Mouse (Mus musculus) neural tube, embryonic 14.5 days (tissue): ENCODE measurements around the gene Map9. TPM values are rescaled to one million over a fixed set of nuclear protein-coding genes. Genes with fewer than 3 reads are reported as not detected.

ENCODE experiments used
- ATAC-seq: fragments of 200-750 bp; cut with Nextera tagmentation; 2 replicates; pipeline ENCODE4 v1.8.0; 2017; ENCODE audit warnings: low read depth, mild to moderate bottlenecking, moderate TSS enrichment, moderate library complexity
- H3K27ac ChIP-seq: fragments of 300-500 bp; sonication (generic); 2 replicates; pipeline ENCODE4 v1.5.1; 2014; ENCODE audit warnings: low read depth, mild to moderate bottlenecking, control low read depth, low read length, moderate library complexity, mixed read lengths
- H3K27me3 ChIP-seq: fragments of 300-500 bp; sonication (generic); 2 replicates; pipeline ENCODE4 v1.6.1; 2014; ENCODE audit warnings: low read length; ENCODE audit not compliant: control insufficient read depth, insufficient read depth
- H3K36me3 ChIP-seq: fragments of 300-500 bp; sonication (generic); 2 replicates; pipeline ENCODE4 v1.6.1; 2014; ENCODE audit warnings: low read length, mixed read lengths; ENCODE audit not compliant: control insufficient read depth, insufficient read depth
- H3K4me1 ChIP-seq: fragments of 300-500 bp; sonication (generic); 2 replicates; pipeline ENCODE4 v1.6.1; 2014; ENCODE audit warnings: low read length; ENCODE audit not compliant: control insufficient read depth, insufficient read depth
- H3K4me2 ChIP-seq: fragments of 300-500 bp; sonication (generic); 2 replicates; pipeline ENCODE4 v1.6.1; 2014; ENCODE audit warnings: mild to moderate bottlenecking, low read depth, low read length, control low read depth
- H3K4me3 ChIP-seq: fragments of 300-500 bp; sonication (generic); 2 replicates; pipeline ENCODE4 v1.5.1; 2014; ENCODE audit warnings: low read depth, low read length, control low read depth, mixed read lengths
- H3K9ac ChIP-seq: fragments of 300-500 bp; sonication (generic); replicated peaks from 2 replicates; pipeline ENCODE4 v1.6.1; 2014; ENCODE audit warnings: low read depth, mild to moderate bottlenecking, control low read depth, low read length, mixed read lengths
- H3K9me3 ChIP-seq: fragments of 300-500 bp; sonication (generic); 2 replicates; pipeline ENCODE4 v1.6.1; 2016; ENCODE audit warnings: low read length; ENCODE audit not compliant: control insufficient read depth
- WGBS: fragments of 180-500 bp; shearing (Covaris S2); extraction: QIAGEN DNeasy Blood & Tissue Kit; methylation state at CpG from one replicate; pipeline ENCODE4 v1.1.7; 2014; 5-methylcytosine and 5-hydroxymethylcytosine counted together
- polyA plus RNA-seq: library from polyadenylated mRNA; unstranded; fragments of >200 nt; fragmentation: Nextera tagmentation; extraction: Ambion mirVana; gene quantifications from 2 replicates; pipeline ENCODE4 v1.2.1, GENCODE M21; 2014

Gene Map9
- polyA plus RNA-seq, 1 experiment from 2014 or later = 73.6 TPM

GRCm38 (mm10) chr3:82350321-82350720 is 7.5 kb upstream of the Map9 start:
- H3K9ac ChIP-seq = no peak overlapping the region
- no peaks in the 10 kb centered on the region for H3K4me1 ChIP-seq
- no peaks in the 10 kb centered on the region for H3K36me3 ChIP-seq
- ATAC-seq = no peak
- no peaks in the 10 kb centered on the region for H3K9me3 ChIP-seq
- H3K4me2 ChIP-seq = no peak overlapping the region
- 38% methylated on average over 2 of the region's 2 CpGs for WGBS
- no peaks in the 10 kb centered on the region for H3K27me3 ChIP-seq
- no peak overlapping the region for H3K27ac ChIP-seq
- no peak overlapping the region for H3K4me3 ChIP-seq

DNA sequence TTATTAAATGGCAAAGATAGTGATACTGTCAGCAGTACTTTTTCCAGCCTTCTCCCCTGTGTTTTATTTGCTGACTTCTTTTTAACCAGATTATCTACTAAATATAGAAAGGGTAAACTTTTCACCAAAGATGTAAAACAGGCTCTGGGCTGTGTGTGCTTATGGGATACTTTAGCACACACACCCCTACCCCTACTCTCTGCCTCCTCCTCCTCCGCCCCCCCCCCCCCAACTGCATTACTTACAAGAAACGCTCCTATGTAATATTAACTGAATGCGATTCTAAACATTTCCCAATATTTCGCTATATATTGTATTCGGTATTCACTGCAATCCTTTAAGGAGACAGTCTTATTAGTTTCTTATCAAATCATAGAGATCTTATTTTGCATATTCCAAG is 504 bp upstream of the Map9 start:
- no peaks in the 10 kb centered on the region for H3K27me3 ChIP-seq
- peak overlapping the region; percentile 83 for H3K27ac ChIP-seq
- no peaks in the 10 kb centered on the region; the same call in 1 of the 2 replicates for H3K4me1 ChIP-seq
- WGBS = 8% methylated on average over 5 of the region's 5 CpGs
- H3K9me3 ChIP-seq = no peaks in the 10 kb centered on the region
- no peak overlapping the region; the same call in 1 of the 2 replicates for H3K9ac ChIP-seq
- H3K4me3 ChIP-seq = peak overlapping the region; percentile 83
- H3K4me2 ChIP-seq = peak overlapping the region; percentile 47
- H3K36me3 ChIP-seq = no peaks in the 10 kb centered on the region
- ATAC-seq = peak; percentile 25

- 92% methylated on average over 8 of the region's 8 CpGs for WGBS
- Histone ChIP-seq H3K36me3 (no peaks in the 10 kb centered on the region), H3K9me3 (no peaks in the 10 kb centered on the region), H3K27me3 (no peaks in the 10 kb centered on the region), H3K4me3 (peak overlapping the region; percentile 83; the same call in 1 of the 2 replicates), H3K9ac (no peak overlapping the region), H3K4me2 (peak overlapping the region; percentile 60; the same call in 1 of the 2 replicates), H3K4me1 (no peaks in the 10 kb centered on the region; the same call in 1 of the 2 replicates), H3K27ac (no peak overlapping the region)
- ATAC-seq = no peak
Measured at GRCm38 (mm10) chr3:82359036-82359435, 1.2 kb downstream of the Map9 start.

DNA sequence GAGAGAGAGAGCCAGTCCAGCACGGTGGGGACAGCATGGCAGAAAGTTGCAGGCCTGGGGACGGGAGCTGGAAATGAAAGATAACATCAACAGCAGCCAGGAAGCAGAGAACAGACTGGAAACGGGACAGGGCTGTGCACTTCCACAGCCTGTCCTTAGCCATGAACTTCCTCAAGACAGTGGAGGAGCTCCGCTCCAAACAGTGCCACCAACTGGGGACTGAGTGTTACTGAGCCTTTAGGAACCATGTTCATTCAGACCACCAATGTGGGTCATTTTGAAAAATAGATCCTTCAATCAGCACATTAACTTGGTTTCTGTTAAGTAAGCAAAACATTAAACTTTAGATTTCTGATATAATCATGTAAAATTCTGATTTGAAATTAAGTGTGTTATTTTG is 4.6 kb downstream of the Map9 start:
- H3K9me3 ChIP-seq = no peaks in the 10 kb centered on the region
- H3K4me1 ChIP-seq = no peaks in the 10 kb centered on the region; the same call in 1 of the 2 replicates
- H3K36me3 ChIP-seq = no peaks in the 10 kb centered on the region
- H3K9ac ChIP-seq = no peak overlapping the region
- no peak overlapping the region for H3K4me2 ChIP-seq
- H3K27me3 ChIP-seq = no peaks in the 10 kb centered on the region
- H3K27ac ChIP-seq = no peak overlapping the region
- no peak overlapping the region for H3K4me3 ChIP-seq
- WGBS = 49% methylated on average over 4 of the region's 4 CpGs
- ATAC-seq = no peak

DNA sequence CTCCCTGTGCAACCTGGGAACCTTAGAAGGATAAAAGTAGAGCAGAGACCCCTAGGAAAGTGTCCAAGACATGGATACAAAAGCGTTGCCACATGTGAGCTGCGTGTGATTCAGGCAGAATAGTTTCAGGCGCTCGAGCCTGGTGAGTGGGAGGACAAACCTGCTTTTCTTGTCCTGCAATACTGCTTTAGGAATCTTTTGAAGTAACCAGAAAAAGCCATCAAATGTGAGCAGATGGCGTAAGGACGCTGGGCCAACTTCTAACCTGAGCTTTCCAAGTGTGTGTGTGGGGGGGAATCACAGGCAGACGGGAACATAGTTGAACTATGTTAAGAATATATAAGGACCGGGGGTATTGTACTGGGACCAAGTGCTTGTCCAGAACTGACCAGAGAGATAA is 6.7 kb downstream of the Map9 start:
- Histone ChIP-seq H3K27me3 (no peaks in the 10 kb centered on the region), H3K4me3 (no peak overlapping the region), H3K27ac (no peak overlapping the region), H3K4me1 (no peaks in the 10 kb centered on the region), H3K4me2 (no peak overlapping the region), H3K9ac (no peak overlapping the region), H3K36me3 (no peaks in the 10 kb centered on the region), H3K9me3 (no peaks in the 10 kb centered on the region)
- 92% methylated on average over 8 of the region's 8 CpGs for WGBS
- ATAC-seq = no peak

DNA sequence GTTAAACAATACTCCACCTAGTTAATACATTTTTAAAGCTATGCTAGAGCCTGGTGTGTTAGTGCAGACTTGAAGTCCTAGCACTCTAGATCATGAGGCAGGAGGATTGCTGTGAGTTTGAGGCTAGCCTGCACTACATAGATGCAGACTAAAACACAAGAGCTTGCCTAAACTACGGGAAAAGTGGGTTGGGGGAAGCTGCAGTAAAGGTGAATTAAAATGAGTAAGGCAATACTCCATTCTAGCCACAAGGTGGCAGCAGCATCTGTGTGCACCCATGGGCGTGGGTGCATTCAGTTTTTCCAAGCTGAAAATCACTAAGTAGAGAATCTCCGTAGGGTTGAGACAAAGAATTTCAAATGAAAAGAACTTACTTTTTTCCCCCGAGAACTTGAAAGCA is 7.1 kb downstream of the Map9 start:
- Histone ChIP-seq H3K27me3 (no peaks in the 10 kb centered on the region), H3K4me2 (no peak overlapping the region), H3K4me1 (no peaks in the 10 kb centered on the region), H3K27ac (no peak overlapping the region), H3K4me3 (no peak overlapping the region), H3K9ac (no peak overlapping the region), H3K36me3 (0 out of 2 replicates have a peak, but pooled peaks cover 4% of the 10 kb centered on the region), H3K9me3 (no peaks in the 10 kb centered on the region)
- WGBS = 32% methylated on average over 4 of the region's 4 CpGs
- peak; percentile 62; the same call in 1 of the 2 replicates for ATAC-seq

- Histone ChIP-seq H3K9ac (no peak overlapping the region), H3K9me3 (no peaks in the 10 kb centered on the region), H3K4me2 (no peak overlapping the region), H3K27ac (no peak overlapping the region), H3K4me1 (no peaks in the 10 kb centered on the region), H3K27me3 (no peaks in the 10 kb centered on the region), H3K36me3 (peaks cover 21% of the 10 kb centered on the region), H3K4me3 (no peak overlapping the region)
- 86% methylated on average over 21 of the region's 21 CpGs for WGBS
- no peak for ATAC-seq
Measured at GRCm38 (mm10) chr3:82369063-82369860, 11.4 kb downstream of the Map9 start.

GRCm38 (mm10) chr3:82370439-82371011 is 12.7 kb downstream of the Map9 start:
- H3K4me2 ChIP-seq = no peak overlapping the region
- H3K9ac ChIP-seq = no peak overlapping the region
- no peaks in the 10 kb centered on the region for H3K9me3 ChIP-seq
- no peaks in the 10 kb centered on the region for H3K4me1 ChIP-seq
- 89% methylated on average over 10 of the region's 10 CpGs for WGBS
- no peak for ATAC-seq
- no peaks in the 10 kb centered on the region for H3K27me3 ChIP-seq
- H3K4me3 ChIP-seq = no peak overlapping the region
- H3K36me3 ChIP-seq = peaks cover 21% of the 10 kb centered on the region
- no peak overlapping the region for H3K27ac ChIP-seq

GRCm38 (mm10) chr3:82376965-82377364 is 19.1 kb downstream of the Map9 start:
- Histone ChIP-seq H3K27ac (no peak overlapping the region), H3K27me3 (no peaks in the 10 kb centered on the region), H3K36me3 (peaks cover 24% of the 10 kb centered on the region), H3K9me3 (no peaks in the 10 kb centered on the region), H3K4me2 (no peak overlapping the region), H3K9ac (no peak overlapping the region), H3K4me3 (no peak overlapping the region), H3K4me1 (no peaks in the 10 kb centered on the region)
- ATAC-seq = no peak
- 87% methylated on average over 14 of the region's 14 CpGs for WGBS
